Mouse (Mus musculus) A20 (cell line): Measurements from ENCODE around the gene Dusp5.
"Not testable (repeated sequence)": the region's sequence is repeated elsewhere in the genome, so short reads cannot be mapped to it uniquely, and the experiment has no call there.

Experiments
- DNase-seq: peaks from one replicate; pipeline ENCODE4 v3.0.0-alpha.2; 2011; ENCODE audit warnings: low read depth, low spot score

Dusp5 gene

GRCm38 (mm10) chr19:53528752-53529454 is at the start of gene Dusp5:
TSS of gene Dusp5 (plus strand) at chr19:53529109.
- DNase-seq: peak; percentile 99

DNA sequence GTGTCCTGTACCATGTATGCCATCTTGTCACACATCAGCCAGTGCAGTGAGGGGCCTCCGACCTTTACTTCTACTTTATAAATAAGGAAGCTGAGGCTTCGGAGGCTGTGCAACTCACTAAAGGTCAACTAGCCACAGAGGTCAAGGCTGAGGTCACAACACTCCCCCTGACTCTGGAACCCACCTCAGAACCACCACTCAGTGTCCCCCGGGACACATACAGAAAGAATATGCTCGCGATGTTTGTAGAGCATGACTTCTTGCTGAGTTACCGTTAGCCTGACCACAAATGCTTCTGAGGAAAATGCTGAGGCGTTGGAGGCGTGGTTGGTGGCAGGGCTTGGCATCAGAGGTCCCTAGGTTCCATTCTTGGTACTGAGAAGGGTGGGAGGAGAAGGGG is 49.3 kb upstream of the Dusp5 start:
- DNase-seq: no peak

- no peak for DNase-seq
Observed at GRCm38 (mm10) chr19:53482093-53482492, 46.8 kb upstream of the Dusp5 start.

- no peak for DNase-seq
Observed at GRCm38 (mm10) chr19:53482527-53482926, 46.4 kb upstream of the Dusp5 start.

GRCm38 (mm10) chr19:53483984-53484383 is 44.9 kb upstream of the Dusp5 start:
- DNase-seq: no peak

DNA sequence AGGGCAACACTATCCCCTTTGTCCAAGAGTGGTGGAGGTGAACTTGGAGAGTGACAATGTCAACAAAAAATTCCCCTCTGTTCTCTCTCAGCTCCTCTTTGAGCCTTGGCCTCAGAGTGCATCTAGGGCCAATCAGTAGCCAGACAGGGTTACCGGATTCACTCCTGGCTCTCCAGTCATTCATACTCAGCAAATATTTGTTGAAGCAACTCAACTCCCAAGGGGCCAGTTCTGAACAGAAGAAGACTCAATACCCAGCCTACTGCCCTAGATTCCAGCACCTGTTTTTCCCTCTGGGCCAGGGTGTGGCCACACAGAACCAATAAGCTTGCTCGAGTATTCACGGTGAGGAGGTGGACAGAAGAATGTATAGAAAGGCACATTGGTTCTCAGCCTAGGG is 44.0 kb upstream of the Dusp5 start:
- DNase-seq: no peak

- no peak for DNase-seq
Observed at GRCm38 (mm10) chr19:53489187-53489586, 39.7 kb upstream of the Dusp5 start.

DNA sequence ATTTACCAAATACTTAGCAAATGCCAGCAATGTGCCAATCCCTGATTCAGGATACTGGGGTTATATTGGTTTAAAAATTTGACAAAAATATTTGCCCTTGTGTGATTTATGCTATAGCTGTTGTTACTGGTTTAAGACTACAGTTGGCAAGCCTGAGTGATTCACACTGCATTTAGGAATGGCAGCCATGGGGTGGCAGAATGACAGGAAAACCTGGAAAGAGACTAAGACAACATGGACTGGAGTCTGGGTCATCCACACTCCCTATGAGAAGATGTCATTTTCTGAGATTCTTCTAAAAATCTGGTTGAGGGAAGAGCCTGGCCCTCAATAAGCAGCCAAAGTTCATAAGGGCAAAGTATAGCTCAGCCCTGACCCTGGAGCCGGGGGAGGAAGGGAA is 39.0 kb upstream of the Dusp5 start:
- no peak for DNase-seq

DNA sequence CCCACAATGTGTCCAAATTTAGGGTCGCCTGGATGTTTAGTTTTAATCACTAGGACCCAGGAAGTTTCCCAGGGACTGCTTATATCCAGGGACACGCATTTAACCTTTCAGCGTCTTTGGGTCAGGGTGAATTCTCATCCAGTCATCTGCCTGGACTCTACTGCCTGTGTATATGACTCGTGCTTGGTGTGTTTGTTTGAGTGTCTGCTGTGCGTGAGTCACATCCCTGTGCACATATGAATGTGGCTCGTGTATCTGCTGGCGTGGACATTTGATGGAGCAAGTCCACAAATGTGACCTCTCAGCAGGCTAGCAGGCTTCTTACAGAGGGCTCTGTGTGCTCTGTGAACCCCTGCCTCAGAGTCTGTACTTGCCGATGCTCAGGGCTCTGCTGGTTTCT is 38.0 kb upstream of the Dusp5 start:
- no peak for DNase-seq

- no peak for DNase-seq
Observed at GRCm38 (mm10) chr19:53492528-53492927, 36.4 kb upstream of the Dusp5 start.

DNA sequence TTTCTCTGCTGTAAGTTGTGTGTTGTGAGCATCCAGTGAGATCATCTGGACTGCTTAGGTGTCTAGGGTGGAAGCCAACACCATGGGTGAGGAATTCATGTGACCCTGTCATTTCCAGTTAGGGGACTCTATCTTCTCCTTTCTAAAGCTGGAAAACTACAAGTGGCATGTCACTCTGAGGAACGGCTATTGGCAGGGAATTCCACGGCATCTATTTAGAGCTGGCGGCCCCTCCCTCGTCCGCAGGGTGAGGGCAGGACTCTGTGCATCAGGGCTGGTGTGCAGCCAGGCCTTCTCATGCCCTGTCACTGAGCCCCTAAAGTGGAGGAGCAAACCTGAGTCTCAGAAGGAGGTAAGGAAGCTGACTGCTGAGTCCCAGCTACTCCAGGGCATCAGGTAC is 35.0 kb upstream of the Dusp5 start:
- no peak for DNase-seq

- no peak for DNase-seq
Observed at GRCm38 (mm10) chr19:53497910-53498309, 31.0 kb upstream of the Dusp5 start.

- DNase-seq: no peak
Observed at GRCm38 (mm10) chr19:53499049-53499448, 29.9 kb upstream of the Dusp5 start.

DNA sequence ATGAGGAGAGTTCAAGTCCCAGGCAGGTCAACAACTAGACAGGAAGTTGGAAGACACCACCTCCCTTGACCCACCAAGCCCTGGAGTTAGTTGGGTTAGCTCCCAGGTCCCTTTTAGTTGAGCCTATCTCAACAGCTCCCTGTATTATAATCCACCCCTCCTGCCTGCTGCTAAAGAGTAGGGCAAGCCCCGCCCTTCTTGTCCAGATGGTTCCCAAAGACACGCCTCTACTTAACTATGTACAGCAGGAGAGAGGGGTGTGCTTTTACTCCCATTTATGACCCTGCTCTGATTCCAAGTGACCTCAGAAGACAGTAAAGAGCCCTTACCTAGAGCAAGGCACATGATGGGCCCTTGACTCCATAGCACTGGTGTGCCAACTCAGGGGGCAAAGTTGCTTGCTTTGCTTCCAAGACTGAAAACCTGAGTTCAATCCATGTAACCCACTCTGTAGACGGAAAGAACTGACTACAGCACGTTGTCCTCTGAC is 29.4 kb upstream of the Dusp5 start:
- no peak for DNase-seq

- no peak for DNase-seq
Observed at GRCm38 (mm10) chr19:53500298-53501006, 28.5 kb upstream of the Dusp5 start.

DNA sequence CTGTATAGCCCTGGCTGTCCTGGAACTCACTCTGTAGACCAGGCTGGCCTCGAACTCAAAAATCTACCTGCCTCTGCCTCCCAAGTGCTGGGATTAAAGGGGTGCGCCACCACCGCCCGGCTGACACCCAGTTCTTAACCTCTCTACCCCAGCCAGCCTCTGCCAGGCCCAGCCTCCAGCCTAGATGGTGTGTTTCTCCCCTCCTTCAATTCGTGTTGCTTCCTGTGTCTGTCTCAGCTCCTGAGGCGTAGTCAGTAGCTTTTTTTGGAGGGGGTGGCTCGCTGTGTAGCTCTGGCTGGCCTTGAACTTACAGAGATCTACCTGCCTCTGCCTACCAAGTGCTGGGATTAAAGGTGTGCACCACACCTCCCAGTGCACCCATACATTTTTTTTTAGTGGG is 27.7 kb upstream of the Dusp5 start:
- DNase-seq: not testable (repeated sequence)

GRCm38 (mm10) chr19:53501765-53502164 is 27.1 kb upstream of the Dusp5 start:
- no peak for DNase-seq

DNA sequence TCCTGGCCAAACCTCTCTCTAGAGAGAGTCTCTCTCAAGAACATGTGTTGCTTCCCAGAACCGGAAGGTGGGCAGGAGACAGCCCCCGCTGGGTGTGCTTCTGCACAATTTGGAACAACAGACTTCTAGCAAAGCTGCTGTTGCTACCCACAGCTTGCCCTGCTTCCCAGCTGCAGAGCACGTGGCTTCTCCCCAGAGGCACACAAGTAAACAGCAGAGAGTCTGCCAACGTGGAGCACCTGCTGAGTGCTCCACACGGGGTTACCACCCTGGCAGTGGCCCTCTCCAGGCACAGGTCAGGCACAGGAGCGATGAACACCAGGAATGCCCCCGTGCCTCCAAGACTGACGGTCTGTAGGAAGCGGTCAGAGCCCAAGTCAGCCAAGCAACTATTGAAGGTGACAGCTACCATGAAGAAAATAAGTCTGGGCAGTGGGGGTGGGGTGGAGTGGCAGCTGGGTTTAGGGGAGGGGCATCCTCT is 26.0 kb upstream of the Dusp5 start:
- peak; percentile 25 for DNase-seq

DNA sequence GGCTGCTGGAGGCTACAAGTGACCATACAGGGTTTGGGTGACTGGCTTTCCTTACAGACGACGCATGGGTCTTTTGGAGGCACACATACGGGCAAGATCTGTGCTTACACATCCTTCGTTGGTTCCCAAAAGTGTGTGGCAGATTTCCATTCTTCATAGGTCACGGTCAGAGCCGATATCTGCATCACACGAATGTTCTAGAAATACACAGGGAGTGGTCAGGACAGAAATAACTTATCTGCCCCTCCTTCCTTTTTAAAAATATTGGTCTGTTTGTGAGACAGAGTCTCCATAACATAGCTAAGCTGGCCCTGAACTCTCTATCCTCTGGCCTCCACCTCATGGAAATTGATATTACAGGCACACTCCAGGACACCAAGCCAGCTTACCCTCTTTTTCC is 24.7 kb upstream of the Dusp5 start:
- no peak for DNase-seq

DNA sequence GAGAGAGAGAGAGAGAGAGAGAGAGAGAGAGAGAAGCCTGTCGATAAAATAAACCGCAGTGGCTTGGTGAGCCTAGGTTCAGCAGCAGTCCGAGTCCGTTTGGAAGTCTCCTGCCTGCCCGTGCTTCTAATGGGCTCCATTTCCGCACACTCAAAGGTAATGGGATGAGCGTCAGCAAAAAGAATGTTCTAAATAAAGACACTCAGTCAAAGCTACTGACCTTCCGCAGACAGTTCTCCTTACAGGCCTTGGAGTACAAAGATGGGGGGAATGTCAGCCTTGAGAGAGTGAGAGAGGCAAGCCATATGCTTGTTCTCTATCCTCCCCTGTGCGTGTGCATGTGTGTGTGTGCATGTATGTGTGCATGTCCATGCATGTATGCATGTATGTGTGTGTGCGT is 23.2 kb upstream of the Dusp5 start:
- DNase-seq: no peak

GRCm38 (mm10) chr19:53507497-53507896 is 21.4 kb upstream of the Dusp5 start:
- DNase-seq: no peak

DNA sequence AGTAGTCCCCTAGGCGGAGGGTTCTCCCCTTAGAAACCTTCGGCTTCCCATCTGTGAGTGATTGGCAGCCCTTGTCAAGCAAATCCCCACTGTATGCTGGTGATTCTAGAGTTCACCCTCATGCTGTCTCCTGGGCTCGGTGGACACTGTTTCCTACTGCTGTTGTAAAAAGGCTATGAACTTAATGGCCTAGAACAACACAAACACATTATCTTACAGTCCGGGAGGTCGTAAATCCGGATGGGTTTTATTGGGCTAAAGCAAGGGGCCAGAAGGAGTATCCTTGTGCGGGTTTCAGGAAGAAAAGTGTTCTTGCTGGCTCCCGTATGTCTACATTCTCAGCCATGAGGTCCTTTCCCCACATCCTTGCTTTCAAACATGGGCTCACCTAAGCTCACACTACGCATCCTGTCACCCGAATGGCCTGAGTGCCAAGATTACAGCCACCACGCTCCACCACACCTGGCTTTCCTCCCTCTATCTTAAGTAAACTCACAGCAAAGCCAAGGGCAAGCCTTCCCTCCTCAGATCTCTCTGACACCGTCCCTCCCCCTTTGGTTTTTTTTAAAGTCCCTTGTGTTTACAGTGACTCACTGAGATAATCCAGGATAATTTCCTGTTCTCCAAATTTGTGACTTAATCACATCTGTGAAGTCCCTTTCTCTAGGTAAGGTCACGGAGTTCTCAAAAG is 17.5 kb upstream of the Dusp5 start:
- no peak for DNase-seq
